Mouse (Mus musculus) lung, embryonic 16.5 days (tissue): ENCODE data around the gene Cfap69. TPM values are rescaled to one million over a fixed set of nuclear protein-coding genes. Genes with fewer than 3 reads are reported as not detected.

Source experiments
- ATAC-seq: fragments of 200-750 bp; cut with Nextera tagmentation; 2 replicates; pipeline ENCODE4 v1.8.0; 2017; ENCODE audit warnings: low read depth, mild to moderate bottlenecking, moderate library complexity
- H3K27ac ChIP-seq: fragments of 300-500 bp; sonication (generic); 2 replicates; pipeline ENCODE4 v1.5.1; 2014; ENCODE audit warnings: mild to moderate bottlenecking, control low read depth, low read length
- H3K27me3 ChIP-seq: fragments of 300-500 bp; sonication (generic); 2 replicates; pipeline ENCODE4 v1.6.1; 2014; ENCODE audit warnings: low read depth, low read length, mixed read lengths; ENCODE audit not compliant: control insufficient read depth, insufficient read depth
- H3K36me3 ChIP-seq: fragments of 300-500 bp; sonication (generic); 2 replicates; pipeline ENCODE4 v1.6.1; 2014; ENCODE audit warnings: low read length; ENCODE audit not compliant: control insufficient read depth, insufficient read depth
- H3K4me1 ChIP-seq: fragments of 300-500 bp; sonication (generic); replicated peaks from 2 replicates; pipeline ENCODE4 v1.6.1; 2014; ENCODE audit warnings: low read length, mixed read lengths; ENCODE audit not compliant: control insufficient read depth, insufficient read depth
- H3K4me2 ChIP-seq: fragments of 300-500 bp; sonication (generic); 2 replicates; pipeline ENCODE4 v1.6.1; 2014; ENCODE audit warnings: low read depth, low read length, control low read depth
- H3K4me3 ChIP-seq: fragments of 300-500 bp; sonication (generic); 2 replicates; pipeline ENCODE4 v1.5.1; 2014; ENCODE audit warnings: mild to moderate bottlenecking, low read length, control low read depth
- H3K9ac ChIP-seq: fragments of 300-500 bp; sonication (generic); 2 replicates; pipeline ENCODE4 v1.6.1; 2014; ENCODE audit warnings: low read length, control low read depth
- H3K9me3 ChIP-seq: fragments of 300-500 bp; sonication (generic); 2 replicates; pipeline ENCODE4 v1.6.1; 2016; ENCODE audit warnings: low read length; ENCODE audit not compliant: control insufficient read depth
- WGBS: fragments of 180-500 bp; shearing (Covaris S2); extraction: QIAGEN DNeasy Blood & Tissue Kit; methylation state at CpG from one replicate; pipeline ENCODE4 v1.1.7; 2014; 5-methylcytosine and 5-hydroxymethylcytosine counted together
- polyA plus RNA-seq: library from polyadenylated mRNA; unstranded; fragments of >200 nt; fragmentation: Nextera tagmentation; extraction: Ambion mirVana; gene quantifications from 2 replicates; pipeline ENCODE4 v1.2.1, GENCODE M21; 2015

The Cfap69 gene
- polyA plus RNA-seq, 1 experiment from 2014 or later = 6.5 TPM

- H3K4me3 ChIP-seq = no peak overlapping the region
- WGBS = 61% methylated on average over 3 of the region's 3 CpGs
- no peak overlapping the region for H3K4me2 ChIP-seq
- no peaks in the 10 kb centered on the region for H3K4me1 ChIP-seq
- H3K27me3 ChIP-seq = no peaks in the 10 kb centered on the region
- H3K9ac ChIP-seq = no peak overlapping the region
- H3K9me3 ChIP-seq = no peaks in the 10 kb centered on the region
- no peak for ATAC-seq
- no peak overlapping the region for H3K27ac ChIP-seq
- peaks cover 27% of the 10 kb centered on the region for H3K36me3 ChIP-seq
Measured at GRCm38 (mm10) chr5:5540385-5540784, 123.7 kb downstream of the Cfap69 start.

GRCm38 (mm10) chr5:5539771-5540170, 124.3 kb downstream of the Cfap69 start:
- no peaks in the 10 kb centered on the region for H3K4me1 ChIP-seq
- no peaks in the 10 kb centered on the region for H3K27me3 ChIP-seq
- ATAC-seq = no peak
- 60% methylated on average over 3 of the region's 3 CpGs for WGBS
- H3K27ac ChIP-seq = no peak overlapping the region
- H3K4me2 ChIP-seq = no peak overlapping the region
- H3K36me3 ChIP-seq = peaks cover 27% of the 10 kb centered on the region
- no peak overlapping the region for H3K9ac ChIP-seq
- no peaks in the 10 kb centered on the region for H3K9me3 ChIP-seq
- H3K4me3 ChIP-seq = no peak overlapping the region

GRCm38 (mm10) chr5:5536131-5536530, 127.9 kb downstream of the Cfap69 start:
- WGBS = 80% methylated on average over 1 of the region's 1 CpGs
- no peaks in the 10 kb centered on the region for H3K9me3 ChIP-seq
- H3K4me2 ChIP-seq = no peak overlapping the region
- H3K27me3 ChIP-seq = no peaks in the 10 kb centered on the region
- no peak for ATAC-seq
- no peak overlapping the region for H3K4me3 ChIP-seq
- H3K9ac ChIP-seq = no peak overlapping the region
- H3K4me1 ChIP-seq = no peaks in the 10 kb centered on the region
- no peak overlapping the region for H3K27ac ChIP-seq
- peaks cover 11% of the 10 kb centered on the region for H3K36me3 ChIP-seq

- no peaks in the 10 kb centered on the region for H3K27me3 ChIP-seq
- WGBS = 78% methylated on average over 3 of the region's 3 CpGs
- H3K9me3 ChIP-seq = no peaks in the 10 kb centered on the region
- H3K4me1 ChIP-seq = no peaks in the 10 kb centered on the region
- peaks cover 5% of the 10 kb centered on the region for H3K36me3 ChIP-seq
- no peak overlapping the region for H3K4me3 ChIP-seq
- no peak overlapping the region for H3K27ac ChIP-seq
- H3K9ac ChIP-seq = no peak overlapping the region
- H3K4me2 ChIP-seq = no peak overlapping the region
- no peak for ATAC-seq
Measured at GRCm38 (mm10) chr5:5533656-5534420, 130.2 kb downstream of the Cfap69 start.

Other genes with a start within 250 kb of the Cfap69 start
- 28.6 and 29.1 TPM in 2 replicates for gene Cdk14, start 243.9 kb downstream of the Cfap69 start, polyA plus RNA-seq
- not detected in 2 replicates for gene 1700015F17Rik, start 185.1 kb downstream of the Cfap69 start, polyA plus RNA-seq
- gene Cldn12, start 149.3 kb downstream of the Cfap69 start, polyA plus RNA-seq = 15.3 and 15.7 TPM in 2 replicates
- gene Gtpbp10, start 104.7 kb downstream of the Cfap69 start, polyA plus RNA-seq = 22.0 and 24.3 TPM in 2 replicates
- gene Gm8773, start 90.4 kb downstream of the Cfap69 start, polyA plus RNA-seq = 0.63 and 0.88 TPM in 2 replicates
- 3.6 and 4.3 TPM in 2 replicates for gene Steap2, start 30.3 kb upstream of the Cfap69 start, polyA plus RNA-seq
- 2.0 and 3.3 TPM in 2 replicates for gene Steap1, start 85.1 kb upstream of the Cfap69 start, polyA plus RNA-seq